Mouse (Mus musculus): ENCODE results near the gene Gm11983. TPM values are rescaled to one million over a fixed set of nuclear protein-coding genes. Genes with fewer than 3 reads are reported as not detected.
"Not testable (repeated sequence)": the region's sequence is repeated elsewhere in the genome, so short reads cannot be mapped to it uniquely, and the experiment has no call there.

Gene Gm11983
- total and polyA plus RNA-seq, 2 experiments: not detected

DNA sequence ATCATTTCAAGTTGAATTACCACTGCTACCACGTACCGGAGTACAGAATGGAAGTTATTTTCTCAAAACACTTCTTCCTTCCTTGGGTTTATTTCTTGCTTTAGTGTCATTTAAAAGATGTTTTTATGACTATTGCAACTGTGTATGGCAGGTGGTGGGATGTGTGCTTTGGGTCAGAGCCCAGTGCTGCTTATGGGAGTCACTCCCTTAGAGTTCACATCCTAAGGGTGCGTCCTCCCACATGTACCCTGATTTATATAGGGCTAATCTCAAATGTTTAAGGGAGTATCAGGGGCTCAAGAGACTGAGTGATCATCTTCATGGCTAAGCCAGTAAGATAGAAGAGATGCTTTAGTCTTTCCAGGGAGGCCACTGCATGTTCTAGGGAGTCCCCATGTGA lies 11.3 kb downstream of the Gm11983 start:
- no peak for DNase-seq (ENCODE audit: extremely low read depth, low read depth, low spot score)
- H3K4me3 ChIP-seq (ENCODE audit: insufficient read depth, low read depth, low read length): no peak overlapping the region
- peaks cover 2% of the 10 kb centered on the region; the same call in 1 of the 2 replicates for H3K27me3 ChIP-seq (ENCODE audit: control insufficient read depth, insufficient read depth, low read length)
- no peaks in the 10 kb centered on the region for H3K79me2 ChIP-seq (ENCODE audit: control insufficient read depth, insufficient read depth, low read length)
- H3K27ac ChIP-seq (replicated peaks; ENCODE audit: insufficient read depth, low read depth, low read length): no peak overlapping the region
- WGBS: 93% methylated on average over 3 of the region's 3 CpGs
- no peak for TF ChIP-seq POLR2A (IDR thresholded peaks at IDR 0.05; ENCODE audit: extremely low read depth, insufficient read depth, low read length)
- no peak for TF ChIP-seq CTCF (IDR thresholded peaks at IDR 0.05; ENCODE audit: low read depth, low read length)
- no peaks in the 10 kb centered on the region for H3K4me1 ChIP-seq (ENCODE audit: control insufficient read depth, insufficient read depth, low read length)
- no peaks in the 10 kb centered on the region for H3K36me3 ChIP-seq (ENCODE audit: control insufficient read depth, insufficient read depth, low read length)
- H3K9ac ChIP-seq (ENCODE audit: low read depth, low read length): no peak overlapping the region

DNA sequence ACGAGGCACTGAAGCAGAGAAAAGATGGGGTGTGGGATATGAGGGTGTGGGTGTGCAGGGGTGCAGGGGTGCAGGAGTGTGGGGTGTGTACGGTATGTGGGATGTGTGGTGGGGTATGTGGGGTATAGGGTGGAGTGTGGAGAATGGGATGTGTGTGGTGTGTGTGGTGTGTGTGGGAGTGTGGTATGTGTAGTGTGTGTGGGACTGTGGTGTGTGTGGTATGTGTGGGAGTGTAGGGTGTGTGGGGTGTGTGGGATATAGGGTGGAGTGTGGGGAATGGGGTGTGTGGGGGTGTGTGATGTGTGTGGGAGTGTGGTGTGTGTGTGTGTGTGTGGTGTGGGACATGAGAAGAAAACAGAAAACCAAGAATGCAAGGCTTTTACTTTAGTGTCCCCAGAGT lies 14.3 kb downstream of the Gm11983 start:
- H3K9ac ChIP-seq (ENCODE audit: low read depth, low read length): no peak overlapping the region
- no peak overlapping the region for H3K27ac ChIP-seq (replicated peaks; ENCODE audit: insufficient read depth, low read depth, low read length)
- no peaks in the 10 kb centered on the region for H3K4me1 ChIP-seq (ENCODE audit: control insufficient read depth, insufficient read depth, low read length)
- no peak for DNase-seq (ENCODE audit: extremely low read depth, low read depth, low spot score)
- no peak overlapping the region for H3K4me3 ChIP-seq (ENCODE audit: insufficient read depth, low read depth, low read length)
- no peak for TF ChIP-seq POLR2A (IDR thresholded peaks at IDR 0.05; ENCODE audit: extremely low read depth, insufficient read depth, low read length)
- no peak for TF ChIP-seq CTCF (IDR thresholded peaks at IDR 0.05; ENCODE audit: low read depth, low read length)
- WGBS: 81% methylated on average over 2 of the region's 2 CpGs
- no peaks in the 10 kb centered on the region for H3K79me2 ChIP-seq (ENCODE audit: control insufficient read depth, insufficient read depth, low read length)
- H3K27me3 ChIP-seq (ENCODE audit: control insufficient read depth, insufficient read depth, low read length): no peaks in the 10 kb centered on the region
- H3K36me3 ChIP-seq (ENCODE audit: control insufficient read depth, insufficient read depth, low read length): no peaks in the 10 kb centered on the region

DNA sequence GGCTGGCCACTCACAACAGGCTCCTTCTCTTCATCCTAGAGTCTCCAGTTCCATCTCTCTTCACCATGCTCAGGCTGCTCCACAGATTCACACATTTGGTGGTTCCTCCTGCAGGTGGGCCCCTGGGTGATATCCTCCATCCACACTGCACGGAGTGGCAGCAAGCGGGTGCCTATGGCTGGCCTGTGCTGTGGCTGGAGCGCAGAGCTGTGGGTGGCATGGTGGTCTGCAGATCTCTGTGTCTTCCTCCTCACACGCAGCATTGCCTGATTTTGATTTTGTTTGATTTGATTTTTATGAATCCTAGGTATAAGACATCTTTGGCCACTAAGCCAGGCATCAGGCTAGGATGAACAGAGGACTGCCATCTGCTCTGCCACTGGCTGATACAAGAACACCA lies 23.0 kb downstream of the Gm11983 start:
- TF ChIP-seq POLR2A (IDR thresholded peaks at IDR 0.05; ENCODE audit: extremely low read depth, insufficient read depth, low read length) (no peak), CTCF (IDR thresholded peaks at IDR 0.05; ENCODE audit: low read depth, low read length) (no peak)
- DNase-seq (ENCODE audit: extremely low read depth, low read depth, low spot score): no peak
- WGBS: 87% methylated on average over 4 of the region's 4 CpGs

DNA sequence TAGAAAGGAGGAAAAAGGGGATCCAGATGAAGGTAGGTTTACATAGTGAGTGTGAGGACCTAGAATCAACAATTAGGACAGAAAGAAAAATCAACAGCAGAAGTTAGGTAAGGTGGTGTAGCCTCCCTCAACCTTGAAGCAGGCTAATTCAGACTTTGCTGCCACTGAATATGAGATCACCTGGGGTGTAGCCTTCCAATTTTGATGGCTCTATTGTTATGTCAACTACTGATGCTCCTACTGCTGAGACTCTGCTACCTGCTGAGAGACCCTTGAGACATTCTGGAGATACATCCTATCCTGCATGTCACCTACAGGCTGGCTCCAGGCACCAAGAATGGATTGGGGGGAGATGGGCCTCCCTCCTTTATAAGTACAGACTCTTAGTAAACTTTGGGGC lies 34.6 kb downstream of the Gm11983 start:
- H3K4me3 ChIP-seq (ENCODE audit: insufficient read depth, low read depth, low read length); H3K4me1 ChIP-seq (ENCODE audit: control insufficient read depth, insufficient read depth, low read length): not testable (repeated sequence)

More for the DNA sequence above, 23.0 kb downstream of the Gm11983 start:
- no peaks in the 10 kb centered on the region for H3K36me3 ChIP-seq (ENCODE audit: control insufficient read depth, insufficient read depth, low read length)
- H3K27me3 ChIP-seq (ENCODE audit: control insufficient read depth, insufficient read depth, low read length): no peaks in the 10 kb centered on the region
- H3K4me1 ChIP-seq (ENCODE audit: control insufficient read depth, insufficient read depth, low read length): no peaks in the 10 kb centered on the region
- H3K4me3 ChIP-seq (ENCODE audit: insufficient read depth, low read depth, low read length): no peak overlapping the region
- no peak overlapping the region for H3K9ac ChIP-seq (ENCODE audit: low read depth, low read length)
- no peaks in the 10 kb centered on the region for H3K79me2 ChIP-seq (ENCODE audit: control insufficient read depth, insufficient read depth, low read length)
- no peak overlapping the region for H3K27ac ChIP-seq (replicated peaks; ENCODE audit: insufficient read depth, low read depth, low read length)

DNA sequence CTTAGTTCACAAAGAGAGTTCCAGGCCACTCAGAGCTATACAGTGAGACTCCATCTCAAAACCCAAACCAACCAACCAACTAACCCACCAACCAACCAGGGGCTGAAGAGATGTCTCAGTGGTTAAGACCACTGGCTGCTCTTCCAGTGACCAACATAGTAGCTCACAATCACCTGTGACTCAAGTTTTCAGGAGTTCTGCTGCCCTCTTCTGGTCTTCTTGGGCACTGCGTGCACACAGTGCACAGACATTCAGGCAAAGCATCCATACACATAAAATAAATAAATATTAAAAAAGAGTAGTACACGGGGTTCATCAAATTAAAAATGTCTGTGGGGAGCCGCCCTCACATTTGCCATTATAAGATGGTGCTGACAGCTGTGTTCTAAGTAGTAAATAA lies 46.8 kb downstream of the Gm11983 start:
- 92% methylated on average over 3 of the region's 3 CpGs for WGBS
- Histone ChIP-seq H3K9ac (ENCODE audit: low read depth, low read length) (no peak overlapping the region), H3K4me3 (ENCODE audit: insufficient read depth, low read depth, low read length) (no peak overlapping the region), H3K36me3 (ENCODE audit: control insufficient read depth, insufficient read depth, low read length) (no peaks in the 10 kb centered on the region), H3K27ac (replicated peaks; ENCODE audit: insufficient read depth, low read depth, low read length) (no peak overlapping the region), H3K79me2 (ENCODE audit: control insufficient read depth, insufficient read depth, low read length) (no peaks in the 10 kb centered on the region), H3K4me1 (ENCODE audit: control insufficient read depth, insufficient read depth, low read length) (no peaks in the 10 kb centered on the region), H3K27me3 (ENCODE audit: control insufficient read depth, insufficient read depth, low read length) (no peaks in the 10 kb centered on the region)
- no peak for DNase-seq (ENCODE audit: extremely low read depth, low read depth, low spot score)
- TF ChIP-seq POLR2A (IDR thresholded peaks at IDR 0.05; ENCODE audit: extremely low read depth, insufficient read depth, low read length) (no peak), CTCF (IDR thresholded peaks at IDR 0.05; ENCODE audit: low read depth, low read length) (peak; percentile 37; the same call in 1 of the 2 replicates)

More for the DNA sequence above, 34.6 kb downstream of the Gm11983 start:
- H3K27ac ChIP-seq (replicated peaks; ENCODE audit: insufficient read depth, low read depth, low read length); DNase-seq (ENCODE audit: extremely low read depth, low read depth, low spot score); H3K9ac ChIP-seq (ENCODE audit: low read depth, low read length); H3K27me3 ChIP-seq (ENCODE audit: control insufficient read depth, insufficient read depth, low read length); H3K36me3 ChIP-seq (ENCODE audit: control insufficient read depth, insufficient read depth, low read length); H3K79me2 ChIP-seq (ENCODE audit: control insufficient read depth, insufficient read depth, low read length): not testable (repeated sequence)

Other genes with a start within 250 kb of the Gm11983 start
- gene Nacad, start 231.6 kb downstream of the Gm11983 start, total RNA-seq (2014; rRNA removed): under 0.01 TPM in 2 replicates
- gene Nacad, start 231.6 kb downstream of the Gm11983 start, polyA plus RNA-seq (2012; rRNA removed): 0.02 TPM in 1 of 2 replicates, not detected in the other
- 17.7 and 18.0 TPM in 2 replicates for gene Tbrg4, start 211.6 kb downstream of the Gm11983 start, total RNA-seq (2014; rRNA removed)
- 49.4 and 71.0 TPM in 2 replicates for gene Tbrg4, start 211.6 kb downstream of the Gm11983 start, polyA plus RNA-seq (2012; rRNA removed)
- not detected in 2 replicates for gene Wap, start 199.0 kb downstream of the Gm11983 start, total RNA-seq (2014; rRNA removed)
- gene Wap, start 199.0 kb downstream of the Gm11983 start, polyA plus RNA-seq (2012; rRNA removed): not detected in 2 replicates
- gene Ramp3, start 179.1 kb downstream of the Gm11983 start, total RNA-seq (2014; rRNA removed): 0.07 and 0.09 TPM in 2 replicates
- 0.09 and 0.16 TPM in 2 replicates for gene Ramp3, start 179.1 kb downstream of the Gm11983 start, polyA plus RNA-seq (2012; rRNA removed)
- gene Adcy1, start 225.8 kb upstream of the Gm11983 start, total RNA-seq (2014; rRNA removed): under 0.01 and 0.27 TPM in 2 replicates
- 0.16 and 0.27 TPM in 2 replicates for gene Adcy1, start 225.8 kb upstream of the Gm11983 start, polyA plus RNA-seq (2012; rRNA removed)

Measured in liver, adult 2 months (tissue).